Mouse (Mus musculus): Measurements from ENCODE around the gene Dchs1.

DNA sequence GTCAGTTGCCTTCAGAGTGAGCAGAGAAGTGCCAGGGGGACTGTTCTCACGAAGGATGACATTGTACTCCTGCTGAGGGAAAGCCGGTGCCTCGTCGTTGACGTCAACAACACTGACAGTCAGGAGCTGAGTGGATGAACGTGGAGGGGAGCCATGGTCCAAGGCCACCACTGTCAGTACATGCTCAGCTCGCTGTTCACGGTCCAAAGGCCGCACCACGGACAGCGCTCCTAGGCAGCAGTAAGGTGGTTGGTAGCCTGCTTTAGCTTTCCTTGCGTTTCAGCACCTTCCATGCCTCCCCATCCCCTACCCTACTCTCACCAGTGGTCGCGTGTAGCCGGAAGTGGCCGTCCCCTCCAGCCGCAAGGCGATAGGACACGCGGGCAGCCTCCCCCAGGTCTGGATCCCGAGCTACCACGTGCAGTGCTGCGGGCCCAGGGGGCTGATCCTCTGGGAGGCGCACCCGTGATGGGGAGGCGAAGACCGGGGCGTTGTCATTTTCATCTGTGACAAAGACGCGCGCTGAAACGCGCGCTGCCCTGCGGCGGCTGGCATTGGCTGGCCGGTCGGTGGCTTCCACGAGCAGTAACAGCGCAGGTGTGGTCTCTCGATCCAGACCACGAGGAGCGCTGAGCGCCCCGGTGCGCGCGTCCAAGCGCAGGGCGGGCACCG, 25.5 kb downstream of the Dchs1 start:
- TF ChIP-seq CTCF (IDR thresholded peaks at IDR 0.05; ENCODE audit: control insufficient read depth, insufficient read depth, insufficient replicate concordance, low read depth, low read length) (no peak), POLR2A (IDR thresholded peaks at IDR 0.05; ENCODE audit: control insufficient read depth, low read depth, low read length) (no peak)
